Mouse (Mus musculus) frontal cortex, adult (tissue): ENCODE data around the gene Rdm1.

Experiments used
- ATAC-seq: cut with Nextera tagmentation; 2 replicates; pipeline ENCODE4 v1.9.2; 2017; ENCODE audit warnings: mild to moderate bottlenecking, moderate library complexity, mixed read lengths; ENCODE audit not compliant: low TSS enrichment

Rdm1 gene

GRCm38 (mm10) chr11:101657886-101658750 is 31.1 kb downstream of the Rdm1 start:
- ATAC-seq, result peak; percentile 91

GRCm38 (mm10) chr11:101658751-101659558 is 32.0 kb downstream of the Rdm1 start:
- ATAC-seq, result peak; percentile 33; the same call in 1 of the 2 replicates

GRCm38 (mm10) chr11:101661191-101661590 is 34.2 kb downstream of the Rdm1 start:
- ATAC-seq, result no peak

- no peak for ATAC-seq
Measured at GRCm38 (mm10) chr11:101661786-101662185, 34.8 kb downstream of the Rdm1 start.

GRCm38 (mm10) chr11:101663229-101664027 is 36.4 kb downstream of the Rdm1 start:
- ATAC-seq, result no peak

GRCm38 (mm10) chr11:101664825-101665635 is 38.0 kb downstream of the Rdm1 start, which contains the start of gene Arl4d:
Arl4d (plus strand) TSS chr11:101665541.
- ATAC-seq, result peak; percentile 82

GRCm38 (mm10) chr11:101665636-101665992 is 38.6 kb downstream of the Rdm1 start:
- peak; percentile 43 for ATAC-seq

- no peak for ATAC-seq
Measured at GRCm38 (mm10) chr11:101666626-101667345, 39.8 kb downstream of the Rdm1 start.

GRCm38 (mm10) chr11:101667871-101668532 is 41.0 kb downstream of the Rdm1 start:
- peak; percentile 35 for ATAC-seq

- ATAC-seq, result no peak
Measured at GRCm38 (mm10) chr11:101668546-101669261, 41.7 kb downstream of the Rdm1 start.

GRCm38 (mm10) chr11:101670334-101670733 is 43.3 kb downstream of the Rdm1 start:
- ATAC-seq, result no peak

GRCm38 (mm10) chr11:101671255-101671654 is 44.3 kb downstream of the Rdm1 start:
- no peak for ATAC-seq

- ATAC-seq, result peak; percentile 92
Measured at GRCm38 (mm10) chr11:101673010-101673642, 46.1 kb downstream of the Rdm1 start.

- no peak for ATAC-seq
Measured at GRCm38 (mm10) chr11:101674106-101674505, 47.1 kb downstream of the Rdm1 start.

GRCm38 (mm10) chr11:101675349-101675748 is 48.4 kb downstream of the Rdm1 start:
- ATAC-seq, result no peak

GRCm38 (mm10) chr11:101677655-101678054 is 50.7 kb downstream of the Rdm1 start:
- ATAC-seq, result no peak

- ATAC-seq, result no peak
Measured at GRCm38 (mm10) chr11:101678770-101679169, 51.8 kb downstream of the Rdm1 start.

GRCm38 (mm10) chr11:101679907-101680306 is 52.9 kb downstream of the Rdm1 start:
- ATAC-seq, result no peak
